Mouse (Mus musculus): Measurements from ENCODE around the gene Gm2016.
"Not testable (repeated sequence)": the region's sequence is repeated elsewhere in the genome, so short reads cannot be mapped to it uniquely, and the experiment has no call there.

Gene Gm2016

GRCm38 (mm10) chr12:87873772-87874171 is at the start of gene Gm2016:
Gm2016 (plus strand) TSS chr12:87874072.
- DNase-seq (ENCODE audit: extremely low read depth, low read depth) = not testable (repeated sequence)

GRCm38 (mm10) chr12:87842239-87842638 is 31.6 kb upstream of the Gm2016 start, which contains the start of gene Gm2001:
Gm2001 (minus strand) TSS chr12:87842339.
- DNase-seq (ENCODE audit: extremely low read depth, low read depth) = not testable (repeated sequence)

- not testable (repeated sequence) for DNase-seq (ENCODE audit: extremely low read depth, low read depth)
These were observed 23.2 kb upstream of the Gm2016 start for GRCm38 (mm10) chr12:87850657-87851056.

- DNase-seq (ENCODE audit: extremely low read depth, low read depth) = peak; percentile 83
These were observed 17.8 kb upstream of the Gm2016 start for GRCm38 (mm10) chr12:87856067-87856466.

- DNase-seq (ENCODE audit: extremely low read depth, low read depth) = not testable (repeated sequence)
These were observed 11.9 kb upstream of the Gm2016 start for GRCm38 (mm10) chr12:87861740-87862692.

GRCm38 (mm10) chr12:87863638-87864037 is 10.2 kb upstream of the Gm2016 start:
- DNase-seq (ENCODE audit: extremely low read depth, low read depth) = not testable (repeated sequence)

- DNase-seq (ENCODE audit: extremely low read depth, low read depth) = not testable (repeated sequence)
These were observed 9.8 kb upstream of the Gm2016 start for GRCm38 (mm10) chr12:87864048-87864447.

- DNase-seq (ENCODE audit: extremely low read depth, low read depth) = not testable (repeated sequence)
These were observed 21.2 kb downstream of the Gm2016 start, which contains the start of gene Gm2022 for GRCm38 (mm10) chr12:87895070-87895469. Gm2022 (plus strand) TSS chr12:87895370.

- DNase-seq (ENCODE audit: extremely low read depth, low read depth) = peak; percentile 82
These were observed 45.8 kb downstream of the Gm2016 start, which contains the start of gene Gm2035 for GRCm38 (mm10) chr12:87919721-87920120. Gm2035 (minus strand) TSS chr12:87919857.
